Mouse (Mus musculus): Measurements from ENCODE around the gene Sbf1.

Gene Sbf1

DNA sequence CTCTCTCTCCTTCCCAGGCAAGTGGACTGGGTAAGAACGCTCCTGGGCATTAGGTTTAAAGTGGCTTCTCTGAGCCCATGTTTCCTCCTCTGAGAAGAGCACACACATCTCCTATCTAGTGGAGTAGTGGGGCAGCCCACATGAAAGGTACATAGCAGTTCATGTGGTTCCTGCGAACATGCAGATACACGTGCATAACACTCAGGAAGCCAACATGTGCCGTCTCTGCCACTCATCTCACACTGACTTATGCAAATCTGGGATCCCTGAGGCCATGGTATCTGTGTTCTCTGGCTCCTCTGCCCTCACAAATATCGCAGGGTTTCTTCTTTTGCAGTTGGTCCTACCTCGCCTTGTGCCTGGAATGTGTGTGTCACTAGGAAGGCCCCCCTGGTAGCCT, 32.6 kb downstream of the Sbf1 start:
- no peak for DNase-seq (ENCODE audit: low spot score)

- DNase-seq (ENCODE audit: low spot score) = no peak
Observed at GRCm38 (mm10) chr15:89277366-89277765, 37.7 kb downstream of the Sbf1 start.

DNA sequence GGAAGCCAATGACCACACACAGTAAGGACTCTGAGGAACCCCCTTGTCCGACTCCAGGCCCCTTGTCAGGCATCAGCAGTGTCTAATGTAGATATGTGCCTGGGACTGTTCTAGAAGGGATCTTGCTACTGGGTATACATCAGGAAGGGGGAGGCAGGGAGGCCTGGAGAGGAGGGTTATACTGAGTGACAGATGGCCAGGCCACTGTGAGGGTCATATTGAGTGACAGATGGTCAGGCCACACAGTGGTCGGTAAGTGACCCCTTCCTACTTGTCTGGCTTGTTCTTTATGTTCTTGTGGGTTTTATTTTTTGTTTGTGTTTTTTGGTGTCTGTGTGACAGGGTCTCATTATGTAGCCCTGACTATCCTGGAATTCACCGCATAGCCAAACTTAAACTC, 39.6 kb downstream of the Sbf1 start:
- DNase-seq (ENCODE audit: low spot score) = no peak

GRCm38 (mm10) chr15:89264485-89264884, 50.6 kb downstream of the Sbf1 start:
- no peak for DNase-seq (ENCODE audit: low spot score)

DNA sequence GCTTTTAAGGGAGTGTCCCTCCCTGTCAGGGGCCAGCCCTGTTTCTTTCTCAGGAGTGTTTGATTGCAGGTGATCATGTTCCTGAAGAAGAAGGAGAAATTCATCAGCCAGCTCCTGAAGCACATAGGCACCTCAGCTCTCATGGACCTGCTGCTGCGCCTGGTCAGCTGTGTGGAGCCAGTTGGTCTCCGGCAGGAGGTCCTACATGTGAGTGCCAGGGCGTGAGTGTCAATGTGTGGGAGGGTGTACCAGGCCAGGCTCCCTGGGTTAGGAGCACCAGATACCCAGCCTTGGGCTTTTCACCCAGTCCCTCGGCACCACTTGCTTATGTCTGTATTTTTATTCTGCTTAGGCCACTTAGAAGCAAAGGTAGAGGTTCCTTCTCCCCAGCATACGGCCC, 56.1 kb downstream of the Sbf1 start:
- DNase-seq (ENCODE audit: low spot score) = no peak

DNA sequence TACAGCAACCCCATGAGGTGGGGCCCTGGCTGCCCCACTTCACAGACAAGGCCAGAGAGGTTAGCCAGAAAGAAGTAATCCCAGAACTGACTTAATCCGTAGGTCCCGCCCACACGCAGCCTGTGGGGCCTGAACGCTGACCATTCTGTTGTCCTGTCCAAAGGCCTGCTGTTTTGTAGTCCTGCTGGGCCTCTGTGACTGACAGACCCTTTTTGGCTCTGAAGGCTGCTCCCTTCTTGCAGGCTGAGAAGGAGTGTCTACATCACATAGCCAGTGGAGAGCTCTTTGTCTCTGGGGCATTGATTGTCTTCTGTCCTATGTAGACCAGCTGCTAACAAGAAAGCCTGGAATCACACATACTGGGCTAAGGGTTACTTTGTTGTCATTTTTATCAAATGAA, 59.8 kb downstream of the Sbf1 start:
- no peak for DNase-seq (ENCODE audit: low spot score)

DNA sequence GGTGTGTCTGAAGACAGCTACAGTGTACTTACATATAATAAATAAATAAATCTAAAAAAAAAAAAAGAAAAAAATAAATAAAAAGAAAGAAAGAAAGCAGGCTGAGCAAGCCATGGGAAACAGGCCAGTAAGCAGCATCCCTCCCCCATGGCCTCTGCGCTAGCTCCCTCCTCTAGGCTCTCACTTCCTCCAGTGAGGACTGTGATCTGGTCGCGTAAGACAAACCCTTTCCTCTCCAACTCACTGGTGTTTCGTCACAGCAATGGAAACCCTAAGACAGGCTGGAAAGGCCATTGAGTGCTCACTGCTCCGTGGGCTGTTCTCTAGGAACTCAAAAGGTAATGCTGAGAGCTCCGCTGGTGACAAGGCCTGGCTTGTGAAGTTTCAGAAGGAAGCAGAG, 66.0 kb downstream of the Sbf1 start:
- DNase-seq (ENCODE audit: low spot score) = no peak

DNA sequence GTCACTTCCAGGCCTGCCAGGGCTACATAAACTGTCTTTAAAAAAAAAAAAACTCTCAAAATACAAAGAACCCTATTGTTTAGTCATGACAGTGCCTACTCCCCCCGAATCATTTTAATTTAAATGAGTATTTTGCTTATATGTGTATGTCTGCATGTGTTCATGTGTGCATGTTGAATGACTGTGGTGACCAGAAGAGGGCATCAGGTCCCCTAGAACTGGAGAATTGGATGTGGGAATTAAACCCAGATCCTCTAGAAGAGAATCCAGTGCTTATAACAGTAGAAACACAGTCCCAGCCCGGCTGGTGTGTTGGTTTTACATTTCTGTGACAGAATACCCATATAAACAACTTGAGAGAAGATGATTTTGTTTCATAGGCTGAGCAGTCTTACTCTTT, 74.1 kb downstream of the Sbf1 start:
- no peak for DNase-seq (ENCODE audit: low spot score)

DNA sequence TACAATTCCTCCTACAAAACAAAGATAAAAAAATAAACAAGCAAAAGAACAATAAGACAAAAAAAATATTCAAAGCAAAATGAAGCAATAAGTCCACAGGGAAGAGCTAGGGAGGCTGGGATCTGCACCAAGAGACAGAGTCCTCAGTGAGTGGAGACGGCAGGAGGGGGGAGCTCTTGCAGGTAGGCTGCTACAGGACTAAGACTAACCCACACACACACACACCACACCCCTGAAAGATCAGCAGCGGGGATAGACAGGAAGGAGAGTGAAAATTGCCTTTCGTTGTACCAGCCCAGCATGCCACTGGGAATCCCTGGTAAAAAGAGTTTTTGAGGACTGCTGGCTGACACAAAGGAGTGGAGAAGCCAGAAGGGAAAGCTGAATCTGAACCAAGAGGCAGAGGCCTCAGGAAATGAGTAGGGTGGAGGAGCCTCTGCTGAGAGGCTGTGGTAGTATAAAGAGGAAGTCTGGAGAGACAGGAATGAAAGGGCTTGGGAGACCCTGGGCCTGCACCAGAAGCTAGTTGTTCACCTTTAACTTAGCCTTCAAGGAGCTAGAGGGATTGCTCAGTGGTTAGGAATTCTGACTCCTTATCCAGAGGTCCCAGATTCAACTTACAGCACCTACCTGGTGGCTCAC, 75.2 kb downstream of the Sbf1 start:
- no peak for DNase-seq (ENCODE audit: low spot score)
